Mouse (Mus musculus) spleen, postnatal 10 days (tissue): ENCODE results near the gene Cenpx.
"Not testable (repeated sequence)": the region's sequence is repeated elsewhere in the genome, so short reads cannot be mapped to it uniquely, and the experiment has no call there.

Experiments used
- DNase-seq, 2 experiments: peaks; one replicate each; pipeline ENCODE4 v3.0.0; 2021 to 2022; ENCODE audit warnings: low spot score in 2 of 2

Gene Cenpx

DNA sequence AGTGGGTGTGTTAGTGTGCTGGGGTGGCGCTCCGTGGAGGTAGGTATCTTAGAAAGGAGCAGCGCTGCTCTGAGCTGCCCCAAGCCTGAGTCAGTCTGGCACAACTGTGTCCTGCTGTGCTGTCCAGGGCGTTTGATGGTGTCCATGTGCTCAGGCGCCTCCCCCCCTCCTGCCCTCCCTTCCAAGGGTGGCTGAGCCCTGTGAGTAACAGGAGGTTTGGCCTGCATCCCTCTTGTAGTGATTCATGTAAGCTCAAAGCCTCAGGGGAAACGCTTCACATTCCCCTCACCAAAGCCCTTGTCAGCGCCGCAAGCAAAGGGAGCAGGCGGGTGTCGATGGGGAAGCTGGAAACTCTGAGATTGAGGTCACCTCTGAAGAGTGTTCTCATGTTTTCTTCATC is 15.8 kb downstream of the Cenpx start:
- no peak for DNase-seq

GRCm38 (mm10) chr11:120696568-120696967 is 17.0 kb downstream of the Cenpx start:
- DNase-seq = no peak

GRCm38 (mm10) chr11:120695641-120696040 is 17.9 kb downstream of the Cenpx start:
- no peak for DNase-seq

- DNase-seq = no peak
Observed at GRCm38 (mm10) chr11:120695184-120695583, 18.4 kb downstream of the Cenpx start.

- DNase-seq = no peak
Observed at GRCm38 (mm10) chr11:120693461-120693860, 20.1 kb downstream of the Cenpx start.

GRCm38 (mm10) chr11:120692471-120693011 is 21.0 kb downstream of the Cenpx start:
- no peak for DNase-seq

DNA sequence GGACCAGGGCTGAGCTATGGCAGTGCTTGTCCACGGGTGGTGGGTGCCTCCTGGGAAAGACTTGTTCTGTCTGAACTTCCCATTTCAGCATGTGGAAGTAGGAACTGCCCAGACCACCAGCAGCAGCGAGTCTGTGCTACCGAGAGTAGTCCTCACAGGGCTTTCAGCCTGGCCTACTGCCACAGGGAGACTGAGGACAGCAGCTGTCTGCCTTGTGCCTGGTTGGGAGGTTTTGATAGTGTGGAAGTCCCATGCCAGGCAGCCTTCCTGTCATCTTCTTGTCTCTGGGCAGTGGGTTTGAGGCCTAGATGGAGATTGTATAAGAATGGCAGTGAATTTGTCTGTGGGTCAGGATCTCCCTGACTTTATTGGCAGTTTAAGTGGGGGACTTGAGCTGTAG is 24.2 kb downstream of the Cenpx start:
- DNase-seq = no peak

DNA sequence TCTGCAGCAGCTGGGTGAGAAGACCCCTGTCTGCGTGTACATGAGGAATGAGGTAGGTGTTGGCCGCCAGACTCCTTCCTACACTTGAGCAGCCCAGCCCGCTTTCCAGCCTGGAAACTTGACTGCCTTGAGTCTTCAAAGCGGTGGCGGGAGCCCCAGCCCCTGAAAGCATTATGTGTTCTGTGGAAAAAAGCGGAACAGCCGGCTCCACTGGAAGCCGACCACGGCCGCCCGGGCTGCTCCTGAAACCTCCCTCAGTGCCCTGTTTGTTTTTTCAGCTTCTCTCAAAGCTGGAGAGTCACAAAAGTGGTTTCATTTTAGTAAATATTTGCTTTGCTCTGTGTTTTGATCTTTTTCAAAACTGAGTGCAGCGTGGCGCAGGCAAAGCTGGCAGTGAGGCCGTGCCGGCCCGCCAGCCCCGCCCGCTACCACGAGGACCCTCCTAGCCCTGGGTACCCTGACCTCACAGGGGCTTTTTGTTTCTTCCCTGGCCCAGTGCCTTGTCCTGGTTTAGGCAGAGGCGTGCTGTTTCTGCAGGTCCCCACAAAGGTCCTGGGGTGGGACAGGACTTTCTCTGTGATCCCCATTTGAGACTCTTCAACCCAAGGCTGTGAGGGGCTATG is 26.8 kb downstream of the Cenpx start:
- DNase-seq = no peak

DNA sequence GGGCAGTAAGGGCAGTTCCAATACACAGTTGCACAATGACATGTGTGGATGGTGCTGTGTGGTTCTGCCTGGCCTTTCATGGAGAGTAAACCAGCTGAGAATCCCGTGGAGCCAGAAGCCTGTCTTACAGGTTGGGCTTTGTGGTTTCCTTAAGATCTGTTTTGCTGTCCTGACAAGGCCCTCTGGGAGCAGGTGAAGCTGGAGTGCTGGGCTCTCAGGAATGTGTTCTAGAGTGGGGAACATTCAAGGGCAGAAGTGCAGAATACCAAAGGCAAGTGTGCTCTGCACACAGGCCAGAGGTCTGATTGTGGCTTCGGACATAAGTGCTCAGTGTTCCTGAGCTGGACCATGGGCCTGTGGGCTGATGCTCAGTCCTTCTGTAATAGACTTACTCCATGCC is 28.9 kb downstream of the Cenpx start:
- no peak for DNase-seq

DNA sequence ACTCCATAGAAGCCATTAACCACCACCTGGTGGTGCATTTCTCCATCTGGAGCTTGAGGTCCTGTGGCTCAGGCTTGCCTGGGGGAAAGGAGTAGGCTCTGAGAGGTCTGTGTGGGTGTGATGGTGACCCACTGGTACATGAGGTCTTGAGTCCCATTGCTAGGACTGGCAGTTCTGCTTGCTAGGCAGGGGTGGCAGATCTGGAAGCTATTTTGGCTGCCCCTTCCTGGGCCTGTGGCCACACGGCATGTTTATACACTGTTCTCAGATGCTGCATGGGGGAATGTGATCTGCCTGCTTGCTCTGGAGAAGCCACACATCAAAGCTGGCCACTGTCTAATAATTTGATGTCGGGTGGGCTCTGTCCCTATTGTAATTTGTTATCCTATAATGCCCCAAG is 29.5 kb downstream of the Cenpx start:
- DNase-seq = no peak

DNA sequence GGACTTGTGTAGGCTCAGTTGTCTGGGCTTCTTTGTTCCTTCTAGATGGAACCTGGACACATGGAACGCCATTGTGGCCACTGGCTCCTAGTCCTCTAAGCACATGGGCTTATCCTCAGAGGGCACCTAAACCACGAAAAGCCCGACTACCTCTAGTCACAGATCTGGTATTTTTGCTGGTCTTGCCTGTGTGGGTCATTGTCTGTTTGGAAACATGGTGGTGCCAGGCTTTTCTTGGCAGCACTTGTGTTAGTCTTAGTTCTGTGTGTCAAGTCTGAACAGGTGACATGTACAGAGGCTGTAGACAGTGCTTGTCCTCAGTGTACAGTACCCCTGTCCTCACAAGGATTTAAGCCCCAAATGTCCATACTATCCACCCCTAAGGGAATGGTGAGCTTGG is 30.0 kb downstream of the Cenpx start:
- no peak for DNase-seq

GRCm38 (mm10) chr11:120682683-120683082 is 30.9 kb downstream of the Cenpx start:
- DNase-seq = no peak

DNA sequence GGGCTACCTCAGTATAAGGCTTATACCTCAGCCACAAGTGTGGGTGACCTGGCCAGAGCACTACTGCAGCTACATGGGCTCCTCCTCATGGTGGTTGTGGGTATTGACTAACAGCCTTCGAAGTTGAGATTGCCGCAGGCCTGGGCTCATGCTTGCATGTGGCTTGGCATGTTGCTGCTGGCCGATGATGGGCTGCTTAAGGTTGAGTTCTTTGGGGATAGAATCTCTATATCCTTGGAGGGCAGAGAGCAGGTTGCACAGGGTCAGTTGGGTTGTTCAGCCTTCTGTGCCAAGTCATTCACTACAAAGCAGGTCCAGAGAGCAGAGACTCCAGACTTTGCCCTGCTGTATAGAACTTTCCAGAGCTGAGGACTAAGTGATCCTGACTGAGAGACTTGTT is 33.6 kb downstream of the Cenpx start:
- peak in 1 of 2 experiments; percentile 61 for DNase-seq

- DNase-seq = no peak
Observed at GRCm38 (mm10) chr11:120676951-120677350, 36.6 kb downstream of the Cenpx start.

GRCm38 (mm10) chr11:120675875-120676274 is 37.7 kb downstream of the Cenpx start:
- not testable (repeated sequence) for DNase-seq

- peak in 1 of 2 experiments; percentile 38 for DNase-seq
Observed at GRCm38 (mm10) chr11:120673594-120674122, 39.9 kb downstream of the Cenpx start.

GRCm38 (mm10) chr11:120672687-120673593 is 40.6 kb downstream of the Cenpx start, which contains the start of gene Aspscr1:
Aspscr1 (plus strand) TSS chr11:120672973.
- peak; percentile 97 to 98 for DNase-seq

DNA sequence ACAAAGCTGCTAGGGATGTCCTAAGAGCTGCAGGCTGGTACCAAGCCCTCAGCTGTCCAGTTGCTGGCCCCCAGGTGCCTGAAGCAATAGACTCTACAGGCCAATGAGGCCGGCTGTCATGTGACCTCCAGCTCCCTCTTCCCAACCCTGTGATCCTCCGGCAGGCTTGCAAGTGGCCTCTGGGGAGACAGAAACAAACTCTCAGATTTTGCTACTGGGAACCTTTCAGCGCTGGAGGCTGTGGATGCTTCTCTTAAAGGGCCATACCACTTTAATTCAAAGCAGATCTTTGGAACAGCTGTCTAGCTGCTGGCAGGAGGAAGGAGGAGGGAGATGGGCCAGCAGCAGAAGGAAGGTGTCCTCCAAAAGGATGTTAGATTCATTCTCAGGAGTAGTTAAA is 46.9 kb downstream of the Cenpx start:
- no peak for DNase-seq

GRCm38 (mm10) chr11:120665406-120665805 is 48.1 kb downstream of the Cenpx start:
- DNase-seq = no peak

DNA sequence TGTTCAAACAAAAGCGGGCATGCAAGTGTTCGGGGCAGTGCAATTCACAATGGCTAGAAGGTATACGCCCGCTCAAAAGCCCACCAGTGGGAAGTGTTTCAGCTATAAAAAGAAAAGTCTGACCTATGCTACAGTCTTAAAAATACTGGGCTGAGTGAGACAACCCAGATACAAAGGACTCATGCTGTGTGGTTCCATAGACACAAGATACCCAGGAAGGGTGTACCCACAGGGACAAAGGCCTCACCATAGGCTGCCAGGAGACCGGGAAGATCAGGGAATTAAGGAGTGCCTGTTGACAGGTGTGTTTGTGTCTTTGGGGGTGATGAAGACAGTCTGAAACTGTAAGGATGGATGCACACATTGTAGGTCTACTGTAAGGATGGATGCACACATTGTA is 49.8 kb downstream of the Cenpx start:
- DNase-seq = no peak

GRCm38 (mm10) chr11:120662759-120663158 is 50.8 kb downstream of the Cenpx start:
- no peak for DNase-seq

GRCm38 (mm10) chr11:120661076-120661460 is 52.5 kb downstream of the Cenpx start, which contains the start of gene Notum:
Notum (minus strand) TSS chr11:120661175.
- no peak for DNase-seq
